Mouse (Mus musculus): Measurements from ENCODE around the gene Ccdc180. TPM values are rescaled to one million over a fixed set of nuclear protein-coding genes. Genes with fewer than 3 reads are reported as not detected.

Gene Ccdc180
- polyA plus RNA-seq (2017; shearing (Covaris generic)) = 0.11 TPM

DNA sequence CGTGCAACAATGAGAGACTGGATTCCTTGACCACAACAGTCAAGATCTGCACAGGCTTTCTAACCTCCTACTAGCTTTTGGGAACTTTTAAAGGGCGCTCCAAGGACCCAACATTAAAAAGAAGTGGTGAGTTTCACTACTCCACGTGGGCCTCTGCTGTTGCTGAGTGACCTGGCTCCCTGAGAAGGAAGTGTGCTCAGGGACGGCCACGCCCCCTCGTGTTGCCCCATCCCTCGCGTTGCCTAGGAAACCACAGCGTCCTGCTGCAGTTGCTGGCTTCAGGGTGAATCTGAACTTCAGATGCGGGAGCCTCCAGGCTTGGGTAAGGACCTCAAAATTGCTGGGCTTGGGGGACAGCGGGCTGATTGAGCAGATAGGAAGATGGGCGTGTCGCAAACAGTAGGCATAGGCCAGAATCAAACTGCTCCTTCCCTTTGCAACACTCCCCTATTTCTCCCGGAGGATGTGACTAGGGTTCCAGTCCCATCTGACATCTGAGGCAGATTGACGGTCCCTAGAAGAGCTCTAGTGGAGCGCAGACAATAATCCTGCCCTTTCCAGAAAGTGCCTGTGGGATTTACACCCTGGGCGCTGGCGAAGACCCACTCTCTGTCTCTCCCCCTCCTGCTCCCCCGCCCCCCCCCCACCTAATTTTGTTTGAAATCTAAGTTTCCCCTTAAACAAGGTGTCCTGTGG lies at the start of gene Ccdc180:
Gene Ccdc180 (plus strand): TSS at position 238 of the 696 bp plus-strand sequence.

DNA sequence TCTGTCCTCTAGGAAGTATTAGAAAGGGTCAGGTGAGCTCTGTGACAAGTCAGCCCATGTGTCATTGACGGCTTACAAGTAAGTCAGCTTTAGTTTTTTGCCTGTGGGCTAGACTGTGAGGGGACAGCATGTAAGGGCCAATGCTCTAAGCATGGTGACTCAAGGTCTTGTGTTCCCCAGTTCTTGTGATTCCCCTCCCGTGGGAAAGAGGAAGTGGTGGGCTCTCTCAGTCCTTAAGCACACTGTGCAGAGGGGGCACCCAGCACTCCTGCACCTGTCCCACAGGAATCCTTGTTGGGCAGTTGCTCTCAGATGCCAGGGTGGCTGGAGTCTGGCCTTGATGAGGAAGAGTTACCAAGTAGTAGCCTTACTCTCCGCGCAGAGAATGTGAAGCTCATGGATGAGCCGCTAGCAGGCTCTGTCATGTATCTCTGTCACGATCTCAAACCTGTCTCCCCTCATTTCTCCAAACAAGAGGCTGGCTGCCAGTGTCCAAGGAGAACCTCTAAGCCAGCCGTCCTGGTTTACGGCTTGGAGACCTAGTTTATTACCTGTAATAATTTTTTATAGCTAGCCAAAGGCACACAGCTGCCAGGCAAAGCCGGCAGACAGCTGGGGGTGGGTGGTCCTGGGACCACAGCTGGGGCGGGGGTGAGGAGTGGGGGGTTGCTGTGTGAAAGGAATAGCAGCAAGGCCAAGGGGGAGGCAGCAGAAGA lies 41.8 kb upstream of the Ccdc180 start, which contains the start of gene Stra6l:
Gene Stra6l (plus strand): TSS at position 556 of the 716 bp plus-strand sequence.

DNA sequence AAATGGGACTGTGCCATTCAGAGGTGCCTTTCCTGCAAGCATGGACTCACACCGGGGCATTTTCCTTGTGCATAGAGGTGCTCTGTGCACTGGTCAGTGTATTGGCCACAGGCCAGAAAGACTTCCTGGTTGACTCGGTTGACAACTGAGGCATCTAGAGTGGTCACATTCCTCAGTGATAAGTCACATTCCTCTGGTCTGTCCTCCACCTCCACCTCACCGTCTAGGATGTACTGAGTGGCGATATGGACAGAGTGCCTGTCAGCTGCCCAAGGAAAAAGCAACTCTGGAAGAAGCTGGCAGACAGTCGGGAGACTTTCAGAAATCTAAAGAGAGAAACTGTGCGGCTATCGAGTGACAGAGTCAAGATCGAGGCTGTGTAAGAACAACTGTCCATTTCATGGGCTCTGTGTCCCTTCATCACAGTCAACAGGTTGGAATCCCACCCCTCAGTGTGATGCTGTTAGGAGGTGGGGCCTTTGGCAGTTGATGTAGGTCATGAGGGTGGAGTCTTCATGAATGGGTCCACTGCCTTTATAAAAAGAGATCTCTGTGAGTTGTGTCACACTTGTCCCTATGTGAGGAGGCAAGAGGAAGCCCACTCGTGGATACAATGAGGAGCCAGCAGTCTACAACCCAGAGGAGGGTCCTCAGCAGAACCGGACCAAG lies 74.8 kb downstream of the Ccdc180 start, which contains the start of gene Tdrd7:
Gene Tdrd7 (plus strand): TSS at position 564 of the 669 bp plus-strand sequence.

Other genes starting within 250 kb of the Ccdc180 start
- gene Aldh1b1, start 91.3 kb upstream of the Ccdc180 start, polyA plus RNA-seq (2017; shearing (Covaris generic)) = 1.3 TPM
- gene Igfbpl1, start 63.4 kb upstream of the Ccdc180 start, polyA plus RNA-seq (2017; shearing (Covaris generic)) = not detected
- 0.68 TPM for gene Stra6l, start 41.6 kb upstream of the Ccdc180 start, polyA plus RNA-seq (2017; shearing (Covaris generic))
- gene Tdrd7, start 75.0 kb downstream of the Ccdc180 start, polyA plus RNA-seq (2017; shearing (Covaris generic)) = 14.5 TPM
- not detected for gene Tmod1, start 148.6 kb downstream of the Ccdc180 start, polyA plus RNA-seq (2017; shearing (Covaris generic))
- gene Ncbp1, start 248.3 kb downstream of the Ccdc180 start, polyA plus RNA-seq (2017; shearing (Covaris generic)) = 59.9 TPM
- gene Tstd2, start 248.4 kb downstream of the Ccdc180 start, polyA plus RNA-seq (2017; shearing (Covaris generic)) = 32.3 TPM

Data from effector memory CD4-positive, alpha-beta T cell, adult 7 months (primary cell).